Mouse (Mus musculus): ENCODE measurements around the gene Cuedc1. TPM values are rescaled to one million over a fixed set of nuclear protein-coding genes. Genes with fewer than 3 reads are reported as not detected.

Gene Cuedc1
- total and polyA plus RNA-seq, 2 experiments from 2014 or later = 17.0 to 19.2 TPM

GRCm38 (mm10) chr11:88172601-88173325 is 74.9 kb downstream of the Cuedc1 start:
- ATAC-seq (ENCODE audit: insufficient read depth, low read depth) (peak; percentile 82), DNase-seq (ENCODE audit: low spot score) (peak; percentile 78)
- H3K4me3 ChIP-seq (ENCODE audit: low read depth, low read length) = no peak overlapping the region
- 21% methylated on average over 10 of the region's 10 CpGs for WGBS
- H3K9ac ChIP-seq (replicated peaks; ENCODE audit: low read depth, low read length) = 0 out of 2 replicates have a peak overlapping the region, but pooled peaks have one; percentile 41
- H3K27me3 ChIP-seq (ENCODE audit: control insufficient read depth, insufficient read depth, low read length) = no peaks in the 10 kb centered on the region
- peaks cover 10% of the 10 kb centered on the region for H3K36me3 ChIP-seq (replicated peaks; ENCODE audit: control insufficient read depth, insufficient read depth, low read length)
- peak; percentile 88; the same call in 1 of the 2 replicates for TF ChIP-seq EP300 (IDR thresholded peaks at IDR 0.05; ENCODE audit: low read depth)
- TF ChIP-seq CTCF (IDR thresholded peaks at IDR 0.05; ENCODE audit: low read depth) = no peak
- peak overlapping the region; percentile 16 for H3K4me2 ChIP-seq (ENCODE audit: low read depth, low read length)
- H3K27ac ChIP-seq (ENCODE audit: low read depth) = peak overlapping the region; percentile 81
- H3K4me1 ChIP-seq (ENCODE audit: control insufficient read depth, insufficient read depth) = peaks cover 24% of the 10 kb centered on the region
- H3K9me3 ChIP-seq (replicated peaks; ENCODE audit: control insufficient read depth, low read length) = no peaks in the 10 kb centered on the region

- Histone ChIP-seq H3K4me2 (ENCODE audit: low read depth, low read length) (0 out of 2 replicates have a peak overlapping the region, but pooled peaks have one; percentile 16), H3K9ac (replicated peaks; ENCODE audit: low read depth, low read length) (no peak overlapping the region), H3K4me3 (ENCODE audit: low read depth, low read length) (no peak overlapping the region), H3K27ac (ENCODE audit: low read depth) (peak overlapping the region; percentile 81), H3K27me3 (ENCODE audit: control insufficient read depth, insufficient read depth, low read length) (no peaks in the 10 kb centered on the region), H3K9me3 (replicated peaks; ENCODE audit: control insufficient read depth, low read length) (no peaks in the 10 kb centered on the region), H3K36me3 (replicated peaks; ENCODE audit: control insufficient read depth, insufficient read depth, low read length) (peaks cover 17% of the 10 kb centered on the region), H3K4me1 (ENCODE audit: control insufficient read depth, insufficient read depth) (peaks cover 24% of the 10 kb centered on the region)
- DNase-seq (ENCODE audit: low spot score) = no peak
- WGBS = 28% methylated on average over 8 of the region's 9 CpGs
- ATAC-seq (ENCODE audit: insufficient read depth, low read depth) = no peak
- TF ChIP-seq CTCF (IDR thresholded peaks at IDR 0.05; ENCODE audit: low read depth) = no peak
- TF ChIP-seq EP300 (IDR thresholded peaks at IDR 0.05; ENCODE audit: low read depth) = no peak
These were observed 75.6 kb downstream of the Cuedc1 start for GRCm38 (mm10) chr11:88173386-88174025.

GRCm38 (mm10) chr11:88180467-88180958 is 82.7 kb downstream of the Cuedc1 start:
- Histone ChIP-seq H3K9me3 (replicated peaks; ENCODE audit: control insufficient read depth, low read length) (no peaks in the 10 kb centered on the region), H3K27me3 (ENCODE audit: control insufficient read depth, insufficient read depth, low read length) (no peaks in the 10 kb centered on the region), H3K27ac (ENCODE audit: low read depth) (peak overlapping the region; percentile 91), H3K36me3 (replicated peaks; ENCODE audit: control insufficient read depth, insufficient read depth, low read length) (peaks cover 25% of the 10 kb centered on the region), H3K4me3 (ENCODE audit: low read depth, low read length) (no peak overlapping the region), H3K4me2 (ENCODE audit: low read depth, low read length) (peak overlapping the region; percentile 33), H3K4me1 (ENCODE audit: control insufficient read depth, insufficient read depth) (peaks cover 22% of the 10 kb centered on the region), H3K9ac (replicated peaks; ENCODE audit: low read depth, low read length) (no peak overlapping the region)
- TF ChIP-seq EP300 (IDR thresholded peaks at IDR 0.05; ENCODE audit: low read depth) (no peak), CTCF (IDR thresholded peaks at IDR 0.05; ENCODE audit: low read depth) (no peak)
- ATAC-seq (ENCODE audit: insufficient read depth, low read depth) (peak; percentile 10), DNase-seq (ENCODE audit: low spot score) (no peak)
- 10% methylated on average over 6 of the region's 6 CpGs for WGBS

DNA sequence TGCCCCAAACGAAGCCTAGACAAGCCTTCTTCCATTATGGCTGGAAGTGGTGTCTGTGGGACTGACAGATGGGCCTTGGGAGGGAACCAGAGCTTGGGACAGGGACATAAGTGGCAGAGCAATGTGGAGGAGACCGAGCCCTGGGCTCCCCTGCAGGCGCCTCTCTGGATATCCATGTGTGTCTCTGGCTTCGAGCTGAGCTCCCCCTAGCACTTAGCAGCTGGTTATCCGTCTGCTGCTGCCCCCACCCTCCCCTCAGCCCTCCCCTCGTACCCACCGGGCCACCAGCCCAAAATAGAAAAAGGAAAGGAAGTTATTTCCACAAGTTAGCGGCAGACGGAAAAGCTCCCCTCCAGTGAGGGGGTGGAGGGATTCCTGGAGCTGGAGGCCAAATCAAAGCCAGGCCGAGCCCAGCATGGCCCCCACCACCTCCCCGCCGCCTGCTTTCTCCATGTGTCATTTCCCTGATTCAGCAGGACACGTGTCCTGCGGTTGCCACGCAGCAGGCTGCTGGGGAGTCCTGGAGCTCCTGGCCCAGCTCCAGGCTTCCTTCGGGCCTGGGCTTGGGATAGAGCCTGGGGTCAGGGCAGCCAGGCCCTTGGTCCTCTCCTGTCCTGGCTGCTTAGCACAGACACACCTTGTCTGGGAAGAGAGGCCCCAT is 83.2 kb downstream of the Cuedc1 start:
- Histone ChIP-seq H3K27ac (ENCODE audit: low read depth) (peak overlapping the region; percentile 91), H3K4me3 (ENCODE audit: low read depth, low read length) (no peak overlapping the region), H3K9me3 (replicated peaks; ENCODE audit: control insufficient read depth, low read length) (no peaks in the 10 kb centered on the region), H3K36me3 (replicated peaks; ENCODE audit: control insufficient read depth, insufficient read depth, low read length) (peaks cover 25% of the 10 kb centered on the region), H3K4me1 (ENCODE audit: control insufficient read depth, insufficient read depth) (peaks cover 22% of the 10 kb centered on the region), H3K4me2 (ENCODE audit: low read depth, low read length) (peak overlapping the region; percentile 33), H3K9ac (replicated peaks; ENCODE audit: low read depth, low read length) (no peak overlapping the region; the same call in 1 of the 2 replicates), H3K27me3 (ENCODE audit: control insufficient read depth, insufficient read depth, low read length) (no peaks in the 10 kb centered on the region)
- peak; percentile 91 for ATAC-seq (ENCODE audit: insufficient read depth, low read depth)
- DNase-seq (ENCODE audit: low spot score) = peak; percentile 95
- under 1% methylated on average over 16 of the region's 16 CpGs for WGBS
- TF ChIP-seq CTCF (IDR thresholded peaks at IDR 0.05; ENCODE audit: low read depth) (no peak), EP300 (IDR thresholded peaks at IDR 0.05; ENCODE audit: low read depth) (peak; percentile 98)

DNA sequence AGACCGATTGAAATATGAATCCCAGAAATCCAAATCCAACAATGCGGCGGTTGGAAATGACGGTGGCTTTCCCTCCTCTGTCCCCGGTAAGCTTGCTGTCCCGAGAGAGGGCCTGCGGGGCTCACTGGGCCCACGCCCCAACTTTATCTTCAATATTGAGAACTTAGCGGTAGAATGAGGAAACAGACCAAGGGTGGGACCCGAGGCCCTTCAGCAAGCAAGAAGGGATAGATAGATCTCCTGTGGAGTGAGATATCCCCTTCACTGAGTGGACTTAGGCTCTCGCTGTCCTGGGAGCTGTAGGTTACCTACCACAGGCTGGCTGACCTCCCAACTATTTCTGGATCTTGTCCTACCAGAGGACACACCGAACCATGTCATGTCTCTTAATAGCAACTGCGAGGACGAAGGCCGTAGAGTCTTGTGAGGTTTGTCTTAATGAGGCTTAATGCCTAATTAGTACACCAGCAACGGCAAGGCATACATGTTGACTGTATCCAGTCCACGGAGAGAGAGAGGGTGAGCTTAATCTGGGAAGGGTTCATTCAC is 86.8 kb downstream of the Cuedc1 start:
- Histone ChIP-seq H3K27ac (ENCODE audit: low read depth) (peak overlapping the region; percentile 40; the same call in 1 of the 2 replicates), H3K4me1 (ENCODE audit: control insufficient read depth, insufficient read depth) (peaks cover 22% of the 10 kb centered on the region), H3K36me3 (replicated peaks; ENCODE audit: control insufficient read depth, insufficient read depth, low read length) (peaks cover 7% of the 10 kb centered on the region; the same call in 1 of the 2 replicates), H3K4me2 (ENCODE audit: low read depth, low read length) (no peak overlapping the region), H3K27me3 (ENCODE audit: control insufficient read depth, insufficient read depth, low read length) (no peaks in the 10 kb centered on the region), H3K9me3 (replicated peaks; ENCODE audit: control insufficient read depth, low read length) (no peaks in the 10 kb centered on the region), H3K4me3 (ENCODE audit: low read depth, low read length) (no peak overlapping the region), H3K9ac (replicated peaks; ENCODE audit: low read depth, low read length) (no peak overlapping the region)
- 68% methylated on average over 17 of the region's 17 CpGs for WGBS
- ATAC-seq (ENCODE audit: insufficient read depth, low read depth) = no peak
- DNase-seq (ENCODE audit: low spot score) = peak; percentile 53
- no peak for TF ChIP-seq EP300 (IDR thresholded peaks at IDR 0.05; ENCODE audit: low read depth)
- TF ChIP-seq CTCF (IDR thresholded peaks at IDR 0.05; ENCODE audit: low read depth) = no peak
